Mouse (Mus musculus) testis, adult 2 months (tissue): ENCODE measurements around the gene Poln.

Experiments used
- CTCF ChIP-seq: fragments of 200-500 bp; IDR thresholded peaks from 2 replicates; pipeline ENCODE4 v1.5.1; 2012; ENCODE audit warnings: low read depth, mild to moderate bottlenecking, inconsistent platforms, low read length, moderate library complexity; ENCODE audit not compliant: control insufficient read depth, insufficient read depth, insufficient replicate concordance
- POLR2A ChIP-seq: fragments of 200-500 bp; IDR thresholded peaks from 2 replicates; pipeline ENCODE4 v1.6.1; 2012; ENCODE audit warnings: low read depth, mild to moderate bottlenecking, inconsistent platforms, low read length, moderate library complexity; ENCODE audit not compliant: control insufficient read depth

- no peak for TF ChIP-seq CTCF
- no peak for TF ChIP-seq POLR2A
Observed at GRCm38 (mm10) chr5:34191843-34192242, 22.6 kb upstream of the Poln start.
